Mouse (Mus musculus) B cell, adult 2 months (primary cell): ENCODE results near the gene Amh.

Experiments used
- DNase-seq, 2 experiments: peaks; one replicate each; pipeline ENCODE4 v3.0.0; 2022

Amh gene

DNA sequence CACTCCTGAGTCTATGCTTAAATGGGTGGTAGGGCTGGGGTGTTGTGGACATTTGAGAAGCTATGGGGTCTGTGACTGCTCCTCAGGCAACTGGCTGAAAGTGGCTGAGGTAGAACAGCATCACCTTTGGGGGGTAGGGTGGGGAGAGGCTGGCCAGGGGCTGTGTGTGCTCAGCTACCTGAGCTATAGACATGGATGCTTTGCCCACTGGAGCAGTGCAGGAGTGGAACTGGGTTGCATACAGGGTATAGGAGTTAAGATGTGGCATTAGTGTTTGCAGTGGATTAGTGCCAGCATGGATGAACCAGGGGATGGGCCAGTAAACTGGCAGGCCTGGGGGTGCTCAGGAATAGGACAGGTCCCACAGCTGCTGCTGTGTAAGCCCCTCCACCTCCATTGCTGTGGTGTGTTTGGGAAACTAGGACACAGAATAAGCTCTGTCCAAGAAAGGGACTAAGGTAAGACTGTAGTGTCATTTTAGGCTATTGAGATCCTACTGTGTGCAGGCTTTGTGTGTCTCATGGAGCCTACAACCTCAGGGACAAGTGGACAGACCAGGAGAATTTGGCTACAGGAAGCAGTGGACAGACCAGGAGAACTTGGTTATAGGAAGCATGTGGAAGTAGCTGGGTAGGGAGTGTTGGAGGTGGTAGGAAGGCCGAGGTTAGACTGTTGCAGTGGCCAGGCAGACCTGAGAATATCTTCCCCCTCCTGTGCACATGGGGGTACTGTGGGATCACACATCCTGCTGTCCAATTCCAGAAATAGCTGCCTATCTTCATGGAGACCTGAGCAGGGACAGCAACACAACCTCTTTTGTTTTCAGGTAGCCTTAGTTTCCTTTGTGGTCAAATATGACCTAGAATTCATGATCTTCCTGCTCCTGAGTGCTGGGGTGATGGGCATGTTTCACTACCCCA is 24.6 kb downstream of the Amh start:
- no peak for DNase-seq

GRCm38 (mm10) chr10:80831136-80831535 is 26.1 kb downstream of the Amh start:
- peak; percentile 54 to 58 for DNase-seq

GRCm38 (mm10) chr10:80832818-80833217 is 27.8 kb downstream of the Amh start:
- DNase-seq = no peak

DNA sequence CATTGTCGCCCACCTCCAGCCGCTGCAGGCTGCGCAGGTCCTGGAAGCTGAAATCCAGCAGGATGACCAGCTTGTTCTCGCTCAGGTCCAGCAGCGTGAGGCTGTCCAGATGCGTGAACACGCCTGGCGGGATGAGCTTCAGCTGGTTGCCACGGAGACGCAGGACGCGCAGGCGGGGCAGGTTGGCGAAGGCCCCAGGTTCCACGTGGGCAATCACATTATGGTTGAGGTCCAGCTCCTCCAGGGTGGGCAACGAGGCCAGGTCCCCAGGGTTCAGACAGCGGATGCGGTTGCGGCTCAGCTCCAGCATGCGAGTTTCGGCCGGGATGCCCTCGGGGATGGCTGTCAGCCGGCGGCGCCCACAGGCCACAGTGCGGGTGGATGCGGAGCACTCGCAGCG is 30.6 kb downstream of the Amh start:
- no peak for DNase-seq

- DNase-seq = no peak
These were observed 31.9 kb downstream of the Amh start for GRCm38 (mm10) chr10:80836949-80837379.

DNA sequence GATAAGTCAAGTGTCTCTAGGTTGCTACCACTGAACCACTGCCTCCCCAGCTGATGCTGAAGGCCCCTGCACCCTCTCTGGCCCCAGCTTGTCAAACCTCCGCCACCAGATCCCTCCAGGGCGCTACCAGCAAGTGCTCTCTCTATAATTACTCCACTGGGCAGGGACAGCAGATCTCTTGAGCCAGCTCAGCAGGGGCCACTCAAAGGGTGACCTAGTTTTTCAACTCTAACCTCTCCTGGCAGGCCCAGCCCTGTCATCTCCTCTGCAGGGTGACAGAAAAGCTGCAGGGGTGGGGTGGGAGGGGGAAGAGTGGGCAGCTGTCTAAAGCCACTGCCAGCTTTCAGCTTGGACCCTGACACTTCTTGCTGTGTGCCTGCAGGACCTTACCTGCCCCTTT is 32.8 kb downstream of the Amh start:
- no peak for DNase-seq

DNA sequence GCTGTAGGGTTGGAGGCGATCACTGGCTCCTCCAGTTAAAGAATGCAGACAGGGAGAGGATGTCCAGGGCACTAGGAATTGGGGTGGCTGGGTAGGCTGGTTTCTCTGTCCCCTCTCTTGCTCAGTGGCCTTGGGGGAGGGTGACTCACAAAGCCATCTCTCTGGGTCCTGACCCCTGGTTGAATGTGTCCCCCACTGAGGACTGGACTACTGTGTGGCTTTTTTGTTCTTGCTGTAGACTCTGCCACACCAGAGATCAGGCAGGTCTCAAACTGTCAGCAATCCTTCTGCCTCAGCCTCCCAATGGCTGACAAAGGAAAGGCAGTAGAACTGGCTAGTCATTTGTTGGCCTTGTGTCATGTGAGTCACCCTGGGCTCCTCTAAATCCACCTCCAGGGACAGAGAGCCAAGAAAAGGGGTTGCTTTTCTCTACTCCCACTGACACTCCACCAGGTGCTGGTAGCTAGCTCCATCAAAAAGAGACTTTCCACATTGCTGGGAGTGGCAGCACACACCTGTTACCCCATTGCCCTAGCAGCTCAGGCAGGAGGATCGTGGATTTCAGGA is 33.4 kb downstream of the Amh start:
- no peak for DNase-seq

- DNase-seq = no peak
These were observed 34.8 kb downstream of the Amh start for GRCm38 (mm10) chr10:80839848-80840247.

DNA sequence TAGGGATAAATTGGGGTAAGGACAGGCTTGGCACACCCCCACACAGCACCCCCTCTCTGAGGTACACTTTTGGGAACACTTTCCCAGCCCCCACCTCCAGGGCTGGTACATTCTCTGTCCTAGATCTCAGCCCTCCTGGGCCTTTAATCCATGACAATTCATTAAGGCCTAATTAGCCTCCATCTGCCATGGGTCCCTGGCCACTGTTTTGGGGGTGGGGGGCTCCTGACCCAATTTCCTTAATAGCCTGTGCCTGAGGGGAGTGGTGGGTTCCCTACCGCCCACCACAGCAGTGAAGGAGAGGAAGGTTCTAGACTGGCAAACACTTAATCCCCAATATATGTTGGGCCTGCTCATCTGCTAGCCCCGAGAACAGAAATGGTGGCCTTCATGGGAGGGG is 36.6 kb downstream of the Amh start:
- no peak for DNase-seq

DNA sequence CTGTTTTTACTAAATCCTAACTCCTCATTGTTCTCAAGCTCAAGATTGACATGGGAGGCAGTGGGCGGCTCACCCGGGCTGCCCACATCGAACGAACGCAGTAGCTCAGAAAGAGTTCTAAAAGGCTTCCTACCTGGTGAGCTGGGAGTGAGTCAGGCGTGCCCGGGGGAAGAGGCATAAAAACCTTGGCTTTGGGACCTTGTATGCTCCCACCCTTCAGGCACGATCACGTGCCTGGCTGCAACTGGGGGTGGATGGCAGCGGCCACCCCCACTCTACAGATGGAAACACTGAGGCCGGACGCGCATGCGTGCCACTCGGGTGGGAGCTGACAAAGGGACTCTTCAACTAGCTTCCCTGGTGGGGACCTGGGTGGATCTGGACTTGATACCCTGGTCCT is 37.3 kb downstream of the Amh start:
- no peak for DNase-seq

DNA sequence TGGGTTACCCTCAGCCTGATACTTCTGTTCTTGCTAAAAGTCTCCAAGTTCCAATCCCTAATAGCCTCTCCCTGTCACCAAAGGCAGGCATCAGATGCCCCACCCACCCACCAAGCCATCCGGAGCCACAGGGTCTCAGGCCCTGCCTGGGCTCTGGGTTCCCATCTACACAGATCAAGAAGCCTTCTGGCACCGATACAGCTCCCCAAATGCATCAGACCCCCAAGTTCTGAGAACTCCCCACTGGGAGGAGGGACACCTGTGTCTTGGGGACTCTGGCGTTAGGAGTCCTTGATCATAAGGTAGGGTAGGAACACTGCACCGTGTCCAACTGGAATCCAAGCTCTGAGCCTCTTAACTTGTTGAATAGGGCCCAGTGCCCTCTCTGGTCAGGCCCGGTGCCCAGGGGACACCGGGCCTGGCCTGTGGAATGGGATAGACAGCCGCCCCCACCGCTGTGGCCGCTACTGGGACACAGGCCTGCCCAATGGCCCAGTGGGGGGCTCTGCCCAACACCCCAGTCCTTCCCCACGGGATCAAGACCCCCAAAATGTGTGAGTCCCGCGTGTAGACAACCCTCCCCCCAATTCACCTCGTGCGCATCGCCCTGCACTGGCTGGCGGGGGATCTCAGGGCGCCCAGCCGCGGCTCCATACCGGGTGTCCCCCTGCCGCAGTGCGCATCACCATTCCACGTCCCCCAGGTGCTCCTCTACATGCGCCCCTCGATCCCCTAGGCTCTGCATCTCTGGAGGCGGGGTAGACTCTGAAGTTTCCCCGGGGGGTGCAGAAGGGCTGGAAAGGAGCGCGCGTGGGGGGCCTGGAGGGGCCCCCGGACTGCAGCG is 38.3 kb downstream of the Amh start:
- DNase-seq = no peak

DNA sequence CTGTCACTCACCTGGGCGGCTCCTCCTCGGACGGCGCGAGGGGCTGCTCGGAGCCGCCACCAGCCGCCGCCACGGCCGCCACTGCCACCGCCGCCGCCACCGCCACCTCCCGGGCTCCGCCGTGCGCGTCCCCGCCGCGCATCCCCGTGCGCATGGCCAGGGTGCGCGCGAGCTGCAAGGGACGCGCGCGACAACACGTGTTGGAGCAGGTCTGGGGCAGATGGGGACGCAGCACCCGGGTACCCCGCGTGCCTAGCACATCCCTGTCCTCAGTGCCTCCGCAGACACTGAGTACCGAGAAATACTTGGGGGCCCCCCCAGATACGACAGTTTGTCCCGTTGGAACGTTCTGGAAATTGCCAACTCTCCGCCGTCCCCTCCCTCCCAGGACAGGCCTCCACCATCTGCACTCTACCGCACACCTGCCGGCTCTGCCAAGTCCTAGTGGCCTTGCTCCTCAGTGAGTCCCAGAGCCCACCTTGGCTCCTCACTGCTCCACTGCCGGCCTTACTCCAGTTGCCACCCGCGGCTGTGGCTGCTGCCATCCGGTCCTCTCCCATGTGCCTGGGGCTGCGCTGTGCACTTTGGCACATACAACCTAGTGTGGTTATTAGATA is 39.0 kb downstream of the Amh start, which contains the start of gene Lingo3:
Gene Lingo3, minus strand, starts transcription at position 109 of the 617 bp plus-strand sequence.
- DNase-seq = no peak

- no peak for DNase-seq
These were observed 40.1 kb downstream of the Amh start for GRCm38 (mm10) chr10:80845055-80845693.

DNA sequence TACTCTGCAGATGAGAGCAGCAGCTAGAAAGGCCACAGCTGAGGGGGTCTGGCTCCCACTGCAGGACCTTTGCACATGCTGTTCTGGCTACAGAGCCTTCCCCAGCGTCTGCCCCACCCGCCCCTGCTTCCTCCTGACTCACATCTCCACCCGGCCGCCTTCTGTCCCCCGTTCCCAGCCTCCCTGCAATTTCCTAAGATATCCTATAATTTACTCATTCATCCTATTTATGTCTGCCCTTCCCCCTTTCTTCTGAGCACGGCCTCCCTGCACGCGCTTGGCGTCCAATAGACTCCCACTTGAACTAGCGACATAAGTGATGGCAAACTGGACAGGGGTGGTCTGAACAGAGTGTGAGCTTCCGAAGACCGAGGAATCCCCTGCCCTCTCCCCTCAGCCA is 40.7 kb downstream of the Amh start:
- no peak for DNase-seq

GRCm38 (mm10) chr10:80848571-80848970 is 43.5 kb downstream of the Amh start:
- peak; percentile 79 to 83 for DNase-seq

DNA sequence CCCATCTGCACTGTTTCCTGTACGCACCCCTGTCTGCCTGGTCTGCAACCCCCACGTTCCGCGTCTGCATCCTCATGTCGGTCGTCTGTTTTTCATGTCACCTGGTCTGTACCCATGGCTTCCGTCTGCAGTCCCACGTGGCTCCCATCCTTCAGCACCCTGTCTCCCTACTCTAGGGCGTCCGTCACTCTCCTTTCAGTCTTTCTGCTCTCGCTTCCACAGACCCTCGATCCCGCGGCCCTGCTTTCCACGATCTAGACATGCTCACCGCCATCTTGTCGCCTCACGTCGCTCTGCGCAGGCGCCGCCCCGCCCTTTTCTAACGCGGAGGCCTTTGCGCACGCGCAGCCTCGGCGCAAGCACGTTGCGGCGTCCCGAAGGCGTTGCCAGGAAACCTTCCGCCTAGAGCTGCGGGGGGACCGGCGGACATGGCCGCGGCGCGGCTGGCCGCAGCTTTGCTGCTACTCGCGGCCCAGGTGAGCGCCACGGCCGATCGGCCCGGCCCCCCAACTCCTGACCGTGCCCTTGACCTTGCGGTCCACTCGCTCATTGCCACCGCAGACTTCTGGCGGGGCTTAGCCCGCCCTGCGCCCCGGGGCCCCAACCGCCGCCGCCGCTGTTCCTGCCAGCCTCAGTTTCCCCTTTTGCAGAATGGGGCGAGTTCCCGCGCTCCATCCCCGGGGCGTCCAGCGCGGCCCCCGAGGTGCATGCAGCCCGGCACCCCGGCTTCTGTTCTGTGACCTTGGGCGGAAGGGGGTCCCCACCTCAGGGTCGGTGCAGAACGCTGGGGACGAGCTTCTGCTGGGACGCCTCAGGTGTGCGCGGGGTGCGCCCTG is 50.1 kb downstream of the Amh start, which contains the start of the genes Lsm7 and Sppl2b:
Gene Lsm7, minus strand, starts transcription at position 297 of the 836 bp plus-strand sequence.
Gene Sppl2b, plus strand, starts transcription at position 363 of the 836 bp plus-strand sequence.
- peak; percentile 99 for DNase-seq

- DNase-seq = peak in 1 of 2 experiments; percentile 13
These were observed 50.7 kb downstream of the Amh start for GRCm38 (mm10) chr10:80855749-80856073.

GRCm38 (mm10) chr10:80856267-80856666 is 51.2 kb downstream of the Amh start:
- peak in 1 of 2 experiments; percentile 19 for DNase-seq

- no peak for DNase-seq
These were observed 51.9 kb downstream of the Amh start for GRCm38 (mm10) chr10:80856908-80857307.
